Mouse (Mus musculus) lung, embryonic 15.5 days (tissue): ENCODE data around the gene Dkk3. TPM values are rescaled to one million over a fixed set of nuclear protein-coding genes. Genes with fewer than 3 reads are reported as not detected.
"Not testable (repeated sequence)": the region's sequence is repeated elsewhere in the genome, so short reads cannot be mapped to it uniquely, and the experiment has no call there.

Experiments
- ATAC-seq: fragments of 200-750 bp; cut with Nextera tagmentation; 2 replicates; pipeline ENCODE4 v1.8.0; 2017; ENCODE audit warnings: moderate number of reproducible peaks, borderline replicate concordance; ENCODE audit not compliant: low FRiP score, low TSS enrichment; ENCODE audit errors: extremely low read depth
- H3K27ac ChIP-seq: fragments of 300-500 bp; sonication (generic); 2 replicates; pipeline ENCODE4 v1.5.1; 2015; ENCODE audit warnings: moderate library complexity, mild to moderate bottlenecking, inconsistent platforms
- H3K27me3 ChIP-seq: fragments of 300-500 bp; sonication (generic); 2 replicates; pipeline ENCODE4 v1.6.1; 2015; ENCODE audit warnings: inconsistent platforms
- H3K36me3 ChIP-seq: fragments of 300-500 bp; sonication (generic); 2 replicates; pipeline ENCODE4 v1.6.1; 2015; ENCODE audit warnings: inconsistent platforms
- H3K4me1 ChIP-seq: fragments of 300-500 bp; sonication (generic); 2 replicates; pipeline ENCODE4 v1.6.1; 2015; ENCODE audit warnings: inconsistent platforms
- H3K4me2 ChIP-seq: fragments of 300-500 bp; sonication (generic); 2 replicates; pipeline ENCODE4 v1.6.1; 2015; ENCODE audit warnings: inconsistent platforms, mild to moderate bottlenecking, moderate library complexity
- H3K4me3 ChIP-seq: fragments of 300-500 bp; sonication (generic); 2 replicates; pipeline ENCODE4 v1.5.1; 2015; ENCODE audit warnings: mild to moderate bottlenecking, inconsistent platforms
- H3K9ac ChIP-seq: fragments of 300-500 bp; sonication (generic); 2 replicates; pipeline ENCODE4 v1.6.1; 2015; ENCODE audit warnings: inconsistent platforms
- H3K9me3 ChIP-seq: fragments of 300-500 bp; sonication (generic); 2 replicates; pipeline ENCODE4 v1.6.1; 2016; ENCODE audit warnings: inconsistent platforms
- WGBS: fragments of 180-500 bp; shearing (Covaris S2); methylation state at CpG from one replicate; pipeline ENCODE4 v1.1.7; 2015; 5-methylcytosine and 5-hydroxymethylcytosine counted together
- polyA plus RNA-seq: library from polyadenylated mRNA; unstranded; fragments of >200 nt; fragmentation: Nextera tagmentation; extraction: Ambion mirVana; gene quantifications from 2 replicates; pipeline ENCODE4 v1.2.1, GENCODE M21; 2015

Dkk3 gene
- polyA plus RNA-seq, 1 experiment from 2014 or later: 44.2 TPM

DNA sequence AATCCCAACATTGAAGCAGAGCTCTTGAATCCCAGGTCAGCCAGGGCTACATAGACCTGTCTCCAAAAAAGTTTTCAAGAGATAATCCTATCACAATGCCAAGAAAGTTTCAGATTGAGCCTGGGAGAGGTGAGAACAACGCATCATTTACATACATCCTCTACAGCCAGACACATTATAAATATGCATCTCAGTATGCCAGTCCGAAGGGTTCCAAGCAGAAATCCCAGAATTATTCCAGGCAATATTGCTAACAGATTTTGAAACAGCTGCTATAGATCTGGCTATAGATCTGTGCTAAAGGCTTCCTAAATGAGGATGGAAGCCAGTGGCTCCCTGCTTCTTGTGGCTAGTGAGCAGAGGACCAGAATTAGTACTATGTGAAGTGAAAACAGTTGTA, 58.0 kb downstream of the Dkk3 start:
- H3K4me2 ChIP-seq: no peak overlapping the region
- H3K4me1 ChIP-seq: no peaks in the 10 kb centered on the region
- 87% methylated on average over 2 of the region's 2 CpGs for WGBS
- peaks cover 70% of the 10 kb centered on the region for H3K36me3 ChIP-seq
- H3K9me3 ChIP-seq: no peaks in the 10 kb centered on the region
- H3K9ac ChIP-seq: no peak overlapping the region
- no peak overlapping the region for H3K4me3 ChIP-seq
- H3K27me3 ChIP-seq: no peaks in the 10 kb centered on the region
- ATAC-seq: no peak
- no peak overlapping the region for H3K27ac ChIP-seq

DNA sequence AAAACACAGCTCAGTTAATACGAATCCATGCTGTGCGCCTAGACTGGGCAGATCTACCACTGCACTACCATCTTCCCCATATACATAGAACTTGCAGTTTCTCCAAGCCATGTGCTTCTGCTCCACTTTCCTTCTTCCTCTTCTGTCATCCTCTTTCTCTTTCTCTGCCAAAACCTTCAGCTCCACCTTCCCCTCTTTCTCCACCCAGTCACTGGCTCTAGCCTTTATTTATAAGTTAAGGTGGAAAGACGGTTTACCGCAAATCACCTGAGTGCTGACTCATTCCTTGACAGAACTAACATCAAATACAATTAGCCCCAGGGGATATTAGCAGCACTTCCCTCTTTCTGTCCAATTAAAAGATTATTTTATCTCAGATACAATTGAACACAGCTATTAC, 63.9 kb downstream of the Dkk3 start:
- WGBS: 93% methylated on average over 4 of the region's 4 CpGs
- not testable (repeated sequence) for H3K4me1 ChIP-seq, H3K27ac ChIP-seq, H3K4me3 ChIP-seq, ATAC-seq, H3K27me3 ChIP-seq, H3K9ac ChIP-seq, H3K4me2 ChIP-seq, H3K9me3 ChIP-seq
- peaks cover 79% of the 10 kb centered on the region for H3K36me3 ChIP-seq

DNA sequence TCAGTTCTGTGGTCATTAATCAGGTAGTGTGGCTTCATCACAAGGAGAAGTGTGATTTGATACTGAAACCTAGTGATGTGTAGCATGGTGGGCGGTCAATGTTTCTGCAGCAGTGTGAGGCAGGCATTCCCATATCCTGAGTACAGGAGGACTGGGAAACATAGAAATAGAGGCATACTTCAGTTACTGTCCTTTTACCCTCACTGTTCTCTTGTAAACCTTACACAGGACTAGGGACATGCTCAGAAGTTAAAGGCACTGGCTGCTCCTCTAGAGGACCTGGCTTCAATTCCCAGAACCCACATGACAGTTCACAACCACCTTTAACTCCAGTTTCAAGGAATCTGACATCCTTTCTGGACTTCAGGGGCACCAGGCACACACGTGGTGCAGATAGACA, 72.7 kb downstream of the Dkk3 start:
- Histone ChIP-seq H3K9me3 (no peaks in the 10 kb centered on the region), H3K9ac (no peak overlapping the region), H3K4me1 (no peaks in the 10 kb centered on the region), H3K27me3 (no peaks in the 10 kb centered on the region), H3K4me2 (no peak overlapping the region), H3K4me3 (no peak overlapping the region), H3K36me3 (peaks cover 62% of the 10 kb centered on the region), H3K27ac (no peak overlapping the region)
- WGBS: 92% methylated on average over 2 of the region's 2 CpGs
- no peak for ATAC-seq

DNA sequence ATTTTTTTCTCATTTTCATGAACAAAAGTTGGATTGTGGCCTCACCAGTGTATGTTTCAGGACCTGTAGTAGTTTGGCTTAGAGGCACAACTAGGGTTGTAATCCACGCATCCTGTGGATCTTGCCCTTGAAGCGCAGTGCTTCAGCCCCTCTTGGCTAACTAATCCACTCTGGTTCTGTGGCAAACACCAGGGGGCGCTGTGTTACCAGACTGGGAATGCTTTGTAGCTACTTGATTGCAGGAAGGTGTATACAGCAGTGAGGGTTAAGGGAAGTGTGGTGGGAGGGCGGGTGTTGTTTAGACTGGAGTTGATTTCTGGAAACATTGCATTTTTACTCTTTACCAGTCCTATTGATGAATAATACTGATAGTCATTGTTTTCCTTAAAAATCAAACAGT, 73.8 kb downstream of the Dkk3 start:
- Histone ChIP-seq H3K27ac (no peak overlapping the region), H3K9me3 (no peaks in the 10 kb centered on the region), H3K4me1 (no peaks in the 10 kb centered on the region), H3K4me2 (no peak overlapping the region), H3K36me3 (peaks cover 56% of the 10 kb centered on the region), H3K9ac (no peak overlapping the region), H3K4me3 (no peak overlapping the region), H3K27me3 (no peaks in the 10 kb centered on the region)
- no peak for ATAC-seq
- WGBS: 30% methylated on average over 4 of the region's 4 CpGs

DNA sequence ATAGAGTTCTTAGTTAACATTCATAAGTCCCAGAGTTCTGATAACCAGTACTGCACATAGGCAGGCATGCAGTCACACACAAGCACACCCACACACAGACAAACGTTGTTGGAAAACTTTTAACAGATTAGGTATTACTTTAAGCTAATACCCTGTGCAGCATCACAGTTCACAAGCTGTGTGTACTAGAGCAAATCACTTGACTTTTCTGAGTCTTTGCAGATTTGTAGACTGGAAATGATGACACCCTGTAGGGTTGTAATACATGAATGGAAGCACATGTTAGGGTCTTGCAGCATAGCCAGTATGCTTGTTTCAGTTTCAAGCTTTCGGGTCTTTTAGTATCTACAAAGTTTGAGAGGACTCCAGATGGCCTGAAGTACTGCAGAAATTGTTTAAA, 74.6 kb downstream of the Dkk3 start:
- Histone ChIP-seq H3K4me2 (no peak overlapping the region), H3K9me3 (no peaks in the 10 kb centered on the region), H3K27me3 (no peaks in the 10 kb centered on the region), H3K4me1 (no peaks in the 10 kb centered on the region), H3K36me3 (peaks cover 58% of the 10 kb centered on the region), H3K4me3 (no peak overlapping the region), H3K27ac (no peak overlapping the region), H3K9ac (no peak overlapping the region)
- ATAC-seq: no peak
- 71% methylated on average over 2 of the region's 2 CpGs for WGBS

DNA sequence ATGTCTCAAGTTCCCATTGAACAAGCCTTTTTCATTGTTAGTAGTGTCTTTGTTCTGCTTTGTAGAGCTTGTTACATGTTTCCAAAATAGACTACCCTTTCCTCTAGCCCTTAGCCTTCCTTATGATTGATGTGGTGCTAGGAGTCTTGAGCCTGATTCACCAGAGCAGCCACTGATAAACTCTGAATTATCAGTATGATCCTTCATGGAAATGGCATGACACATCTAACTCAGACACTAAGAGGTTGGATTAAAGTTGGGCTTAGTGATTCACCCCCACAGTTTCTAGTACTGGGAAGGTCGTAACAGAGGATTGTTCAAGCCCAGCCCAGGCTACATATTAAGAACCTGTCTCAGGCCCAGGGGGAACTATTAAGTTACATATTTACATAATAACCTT, 76.2 kb downstream of the Dkk3 start:
- ATAC-seq: no peak
- Histone ChIP-seq H3K4me1 (no peaks in the 10 kb centered on the region), H3K9me3 (no peaks in the 10 kb centered on the region), H3K4me3 (no peak overlapping the region), H3K27me3 (no peaks in the 10 kb centered on the region), H3K9ac (no peak overlapping the region), H3K27ac (no peak overlapping the region), H3K4me2 (no peak overlapping the region), H3K36me3 (peaks cover 59% of the 10 kb centered on the region)
- WGBS: 76% methylated on average over 1 of the region's 1 CpGs

DNA sequence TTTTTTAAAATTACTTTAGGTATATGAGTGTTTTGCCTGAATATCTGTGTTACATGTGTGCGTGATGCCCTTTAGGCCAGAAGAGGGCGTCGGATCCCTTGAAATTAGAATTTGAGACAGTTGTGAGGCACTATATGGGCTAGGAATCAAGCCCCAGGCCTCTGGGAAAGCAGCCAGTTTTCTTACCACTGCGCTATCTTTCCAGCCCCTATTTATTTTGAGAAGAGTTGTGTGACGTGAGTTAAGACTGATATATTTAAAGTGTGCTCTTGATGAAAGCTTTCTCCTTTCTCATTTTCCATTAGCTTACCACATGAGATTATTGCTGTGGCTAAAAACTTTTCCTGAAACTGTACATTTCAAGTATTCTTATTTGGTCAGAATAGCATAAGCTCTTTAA, 84.0 kb downstream of the Dkk3 start:
- H3K9ac ChIP-seq: no peak overlapping the region
- no peak overlapping the region for H3K4me2 ChIP-seq
- H3K27ac ChIP-seq: no peak overlapping the region
- no peak for ATAC-seq
- H3K9me3 ChIP-seq: no peaks in the 10 kb centered on the region
- H3K4me1 ChIP-seq: no peaks in the 10 kb centered on the region
- peaks cover 41% of the 10 kb centered on the region for H3K36me3 ChIP-seq
- H3K27me3 ChIP-seq: no peaks in the 10 kb centered on the region
- 72% methylated on average over 5 of the region's 5 CpGs for WGBS
- no peak overlapping the region for H3K4me3 ChIP-seq

Other genes starting within 250 kb of the Dkk3 start
- 66.6 and 68.9 TPM in 2 replicates for gene Usp47, start 135.6 kb downstream of the Dkk3 start, polyA plus RNA-seq
- 20.7 and 22.8 TPM in 2 replicates for gene Mical2, start 66.8 kb upstream of the Dkk3 start, polyA plus RNA-seq